Mouse (Mus musculus) liver, adult 2 months (tissue): ENCODE measurements at regions not wholly inside any gene's neighbourhood (a gene's known extent, or its start where the extent isn't known, plus 50 kb on each side); places are given as distances from the start of the nearest gene placed in this dataset.

ENCODE experiments used
- DNase-seq: peaks from one replicate; pipeline ENCODE4 v3.0.0-alpha.2; 2011; ENCODE audit warnings: low read depth, low spot score; ENCODE audit errors: extremely low read depth
- H3K27ac ChIP-seq: fragments of 200-500 bp; replicated peaks from 2 replicates; pipeline ENCODE4 v1.5.1; 2012; ENCODE audit warnings: low read depth, mild to moderate bottlenecking, control low read depth, inconsistent platforms, low read length; ENCODE audit not compliant: insufficient read depth
- H3K27me3 ChIP-seq: fragments of 200-500 bp; 2 replicates; pipeline ENCODE4 v1.6.1; 2012; ENCODE audit warnings: mild to moderate bottlenecking, moderate library complexity, low read length, inconsistent platforms; ENCODE audit not compliant: control insufficient read depth, insufficient read depth
- H3K36me3 ChIP-seq: fragments of 200-500 bp; 2 replicates; pipeline ENCODE4 v1.6.1; 2012; ENCODE audit warnings: low read length, inconsistent platforms; ENCODE audit not compliant: control insufficient read depth, insufficient read depth
- H3K4me1 ChIP-seq: fragments of 200-500 bp; 2 replicates; pipeline ENCODE4 v1.6.1; 2011; ENCODE audit warnings: low read length; ENCODE audit not compliant: control insufficient read depth, insufficient read depth
- H3K4me3 ChIP-seq: fragments of 200-500 bp; 2 replicates; pipeline ENCODE4 v1.5.1; 2011; ENCODE audit warnings: low read depth, mild to moderate bottlenecking, control low read depth, low read length, moderate library complexity; ENCODE audit not compliant: insufficient read depth
- H3K79me2 ChIP-seq: fragments of 200-500 bp; 2 replicates; pipeline ENCODE4 v1.6.1; 2012; ENCODE audit warnings: inconsistent platforms, mild to moderate bottlenecking, low read length, moderate library complexity; ENCODE audit not compliant: control insufficient read depth, insufficient read depth
- H3K9ac ChIP-seq: fragments of 200-500 bp; 2 replicates; pipeline ENCODE4 v1.6.1; 2012; ENCODE audit warnings: low read depth, mild to moderate bottlenecking, control low read depth, inconsistent platforms, low read length
- CTCF ChIP-seq: fragments of 200-500 bp; IDR thresholded peaks from 2 replicates; pipeline ENCODE4 v1.5.1; 2011; ENCODE audit warnings: low read depth, low read length, control low read depth
- POLR2A ChIP-seq: fragments of 200-500 bp; IDR thresholded peaks from 2 replicates; pipeline ENCODE4 v1.6.1; 2011; ENCODE audit warnings: low read length, control low read depth; ENCODE audit not compliant: insufficient read depth; ENCODE audit errors: extremely low read depth
- WGBS: fragments of 180-500 bp; shearing (Covaris S2); methylation state at CpG from one replicate; pipeline ENCODE4 v1.1.7; 2018; 5-methylcytosine and 5-hydroxymethylcytosine counted together

GRCm38 (mm10) chr17:15195819-15196218 is 154.5 kb upstream of the Gm3448 start:
- Histone ChIP-seq H3K27me3 (no peaks in the 10 kb centered on the region), H3K4me1 (no peaks in the 10 kb centered on the region), H3K36me3 (no peaks in the 10 kb centered on the region), H3K9ac (no peak overlapping the region), H3K79me2 (no peaks in the 10 kb centered on the region), H3K4me3 (no peak overlapping the region), H3K27ac (no peak overlapping the region)
- no peak for DNase-seq
- 93% methylated on average over 2 of the region's 2 CpGs for WGBS
- no peak for TF ChIP-seq POLR2A

GRCm38 (mm10) chr17:15194894-15195461 is 153.6 kb upstream of the Gm3448 start:
- Histone ChIP-seq H3K36me3 (no peaks in the 10 kb centered on the region), H3K9ac (no peak overlapping the region), H3K27ac (no peak overlapping the region), H3K79me2 (no peaks in the 10 kb centered on the region), H3K27me3 (no peaks in the 10 kb centered on the region), H3K4me3 (no peak overlapping the region), H3K4me1 (no peaks in the 10 kb centered on the region)
- TF ChIP-seq POLR2A, result no peak
- TF ChIP-seq CTCF, result no peak
- 71% methylated on average over 7 of the region's 7 CpGs for WGBS
- no peak for DNase-seq

- Histone ChIP-seq H3K9ac (no peak overlapping the region), H3K27ac (no peak overlapping the region), H3K4me1 (no peaks in the 10 kb centered on the region), H3K27me3 (no peaks in the 10 kb centered on the region), H3K4me3 (no peak overlapping the region), H3K36me3 (no peaks in the 10 kb centered on the region), H3K79me2 (no peaks in the 10 kb centered on the region)
- no peak for DNase-seq
- TF ChIP-seq CTCF, result no peak
- 86% methylated on average over 6 of the region's 6 CpGs for WGBS
These were observed 152.5 kb upstream of the Gm3448 start for GRCm38 (mm10) chr17:15193831-15194230.

- DNase-seq, result peak; percentile 18
- no peak overlapping the region for H3K9ac ChIP-seq
These were observed 151.5 kb upstream of the Gm3448 start for GRCm38 (mm10) chr17:15192840-15193239.

GRCm38 (mm10) chr17:15185217-15185616 is 143.9 kb upstream of the Gm3448 start:
- Histone ChIP-seq H3K4me3 (no peak overlapping the region), H3K27me3 (no peaks in the 10 kb centered on the region), H3K36me3 (no peaks in the 10 kb centered on the region), H3K27ac (no peak overlapping the region), H3K9ac (no peak overlapping the region), H3K79me2 (no peaks in the 10 kb centered on the region), H3K4me1 (no peaks in the 10 kb centered on the region)
- TF ChIP-seq CTCF (no peak), POLR2A (no peak)
- WGBS, result 65% methylated on average over 5 of the region's 5 CpGs
- DNase-seq, result no peak

More at GRCm38 (mm10) chr17:15192840-15193239, 151.5 kb upstream of the Gm3448 start:
- Histone ChIP-seq H3K27ac (no peak overlapping the region), H3K4me3 (no peak overlapping the region), H3K27me3 (no peaks in the 10 kb centered on the region), H3K36me3 (no peaks in the 10 kb centered on the region), H3K79me2 (no peaks in the 10 kb centered on the region), H3K4me1 (no peaks in the 10 kb centered on the region)
- TF ChIP-seq CTCF (no peak), POLR2A (no peak)
- 28% methylated on average over 7 of the region's 7 CpGs for WGBS

- no peak overlapping the region for H3K9ac ChIP-seq
- H3K27ac ChIP-seq, result no peak overlapping the region
- no peak overlapping the region for H3K4me3 ChIP-seq
- DNase-seq, result no peak
- H3K4me1 ChIP-seq, result no peaks in the 10 kb centered on the region
- WGBS, result 58% methylated on average over 6 of the region's 6 CpGs
- TF ChIP-seq CTCF (no peak), POLR2A (no peak)
- no peaks in the 10 kb centered on the region for H3K27me3 ChIP-seq
- H3K79me2 ChIP-seq, result no peaks in the 10 kb centered on the region
- no peaks in the 10 kb centered on the region for H3K36me3 ChIP-seq
These were observed 142.5 kb upstream of the Gm3448 start for GRCm38 (mm10) chr17:15183800-15184199.
